ENCODE assay signal across 11 mouse cellular contexts in the genomic region with DNA sequence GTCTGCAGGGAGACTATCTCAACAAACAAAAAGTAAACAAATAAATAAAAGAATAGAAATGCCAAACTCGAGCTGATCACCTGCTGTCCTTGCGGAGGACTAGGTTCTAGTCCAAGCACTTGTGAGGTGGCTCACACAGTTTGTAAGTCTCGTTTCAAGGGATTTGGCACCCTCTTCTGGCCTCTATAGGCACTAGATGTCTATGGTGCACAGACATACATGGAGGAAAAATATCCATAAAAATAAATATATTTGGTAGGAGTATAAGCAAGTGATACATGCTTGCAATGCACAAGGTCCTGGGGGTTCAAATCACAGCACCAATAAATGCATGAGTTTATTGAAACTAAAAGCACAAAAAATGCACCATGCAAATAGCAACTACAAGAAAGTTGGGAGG. TPM values are rescaled to one million over a fixed set of nuclear protein-coding genes. Genes with fewer than 3 reads are reported as not detected.
A peak's percentile ranks its signal among the peaks of the same experiment; 100 is the strongest.
DNase-seq lines count a peak whose midpoint lies in the region; ATAC-seq and TF ChIP-seq lines count a peak whose summit lies in the region.
"Had no signal": no experiment of that assay in that cellular context is flagged by ENCODE, and none has a peak within 500 bp of the region (broad histone marks: within the 10 kb centered on the region; RNA-seq: fewer than 3 reads in every experiment).

No protein-coding gene starts in this region.

- no peaks in the 10 kb centered on the region for H3K79me2 ChIP-seq in CH12.LX (replicated peaks; ENCODE audit: control insufficient read depth, extremely low read depth, insufficient read depth, poor library complexity, severe bottlenecking)

- H3K27me3 ChIP-seq in hindbrain, postnatal 0 days (ENCODE audit: insufficient read depth, low read length), result no peaks in the 10 kb centered on the region
- no peaks in the 10 kb centered on the region for H3K27me3 ChIP-seq in hindbrain, embryonic 14.5 days (ENCODE audit: control insufficient read depth, insufficient read depth, low read length)
- H3K27me3 ChIP-seq in CH12.LX (replicated peaks), result no peaks in the 10 kb centered on the region
- H3K27me3 ChIP-seq: hindbrain, embryonic 15.5 days; midbrain, embryonic 12.5 days had no signal

- H3K36me3 ChIP-seq in hindbrain, postnatal 0 days (ENCODE audit: insufficient read depth, low read length), result no peaks in the 10 kb centered on the region
- H3K36me3 ChIP-seq in hindbrain, embryonic 14.5 days (replicated peaks; ENCODE audit: control insufficient read depth, insufficient read depth), result no peaks in the 10 kb centered on the region
- H3K36me3 ChIP-seq in CH12.LX (replicated peaks in 1 of 2; ENCODE audit: control insufficient read depth in 1 of 2, insufficient read depth in 1 of 2, low read length in 1 of 2), result peaks cover 0 to 3% of the 10 kb centered on the region in 2 experiments
- H3K36me3 ChIP-seq: hindbrain, embryonic 15.5 days had no signal

- no peaks in the 10 kb centered on the region for H3K4me1 ChIP-seq in hindbrain, postnatal 0 days (ENCODE audit: insufficient read depth, low read length)
- H3K4me1 ChIP-seq in hindbrain, embryonic 14.5 days (replicated peaks; ENCODE audit: control insufficient read depth, insufficient read depth, low read length), result no peaks in the 10 kb centered on the region
- H3K4me1 ChIP-seq in CH12.LX (ENCODE audit: control insufficient read depth in 1 of 2, insufficient read depth in 2 of 2), result peaks cover 7 to 11% of the 10 kb centered on the region in 2 experiments
- H3K4me1 ChIP-seq: hindbrain, embryonic 15.5 days; midbrain, embryonic 12.5 days had no signal

- H3K9ac ChIP-seq in hindbrain, postnatal 0 days (replicated peaks; ENCODE audit: low read length), result no peak overlapping the region
- no peak overlapping the region for H3K9ac ChIP-seq in hindbrain, embryonic 14.5 days
- H3K9ac ChIP-seq in CH12.LX (ENCODE audit: insufficient read depth, low read depth), result no peak overlapping the region
- H3K9ac ChIP-seq: hindbrain, embryonic 15.5 days; midbrain, embryonic 12.5 days had no signal

- in situ Hi-C loops in CH12.LX (cut with MboI; ENCODE audit: low pct_ligation_motif_present, low pct_unique_long_range_greater_than_20kb, low sequenced_read_pairs), result no loop called here

- H3K9me3 ChIP-seq in hindbrain, postnatal 0 days (ENCODE audit: low read length), result no peaks in the 10 kb centered on the region
- no peaks in the 10 kb centered on the region for H3K9me3 ChIP-seq in hindbrain, embryonic 14.5 days (ENCODE audit: control insufficient read depth, low read length)
- H3K9me3 ChIP-seq in CH12.LX (replicated peaks; ENCODE audit: low read length), result no peaks in the 10 kb centered on the region
- H3K9me3 ChIP-seq: hindbrain, embryonic 15.5 days; midbrain, embryonic 12.5 days had no signal

- no peak overlapping the region for H3K4me2 ChIP-seq in hindbrain, postnatal 0 days (ENCODE audit: low read depth, low read length)
- H3K4me2 ChIP-seq in hindbrain, embryonic 14.5 days (replicated peaks), result no peak overlapping the region
- H3K4me2 ChIP-seq in CH12.LX (ENCODE audit: insufficient read depth, low read depth, poor library complexity, severe bottlenecking), result no peak overlapping the region
- H3K4me2 ChIP-seq: hindbrain, embryonic 15.5 days; midbrain, embryonic 12.5 days had no signal

- TF ChIP-seq CTCF in hindbrain, postnatal 0 days (IDR thresholded peaks at IDR 0.05; ENCODE audit: low read depth), result peak; percentile 43; the same call in 1 of the 2 replicates
- peak; percentile 22 to 77; a peak in 2 of 4 replicates for TF ChIP-seq CTCF in CH12.LX (conservative IDR thresholded peaks at IDR 0.05 in 1 of 2, IDR thresholded peaks at IDR 0.05 in 1 of 2; ENCODE audit: low read depth in 2 of 2, low read length in 2 of 2)

- ATAC-seq in hindbrain, postnatal 0 days, result no peak
- no peak for ATAC-seq in hindbrain, embryonic 14.5 days (ENCODE audit: low FRiP score)
- ATAC-seq in erythroblast, adult 5-6 weeks (replicated peaks; ENCODE audit: low FRiP score, poor library complexity, severe bottlenecking), result no peak

- dilution Hi-C loops in CH12.LX (cut with MboI; ENCODE audit: extremely low pct_ligation_motif_present, extremely low pct_unique_long_range_greater_than_20kb, low sequenced_read_pairs), result no loop called here

- no peak for TF ChIP-seq POLR2A in CH12.LX (IDR thresholded peaks at IDR 0.05; ENCODE audit: low read depth, low read length)

- DNase-seq in hindbrain, postnatal 0 days (ENCODE audit: low spot score), result peak; percentile 52
- DNase-seq in hindbrain, embryonic 14.5 days (ENCODE audit: low spot score), result no peak
- DNase-seq in CH12.LX (ENCODE audit: extremely low read depth) (peak; percentile 49), NIH3T3 (ENCODE audit: low read depth) (peak; percentile 73)
- peak; percentile 45 for DNase-seq in kidney, postnatal 10 days
- DNase-seq in natural killer cell, adult 2 months (ENCODE audit: low spot score in 2 of 2), result no peak
- DNase-seq in spleen, postnatal 4 days (ENCODE audit: low spot score in 2 of 2), result no peak
- DNase-seq: cerebellum, adult 8-10 months had no signal

- no peak overlapping the region for H3K4me3 ChIP-seq in hindbrain, postnatal 0 days (ENCODE audit: low read length)
- H3K4me3 ChIP-seq in hindbrain, embryonic 14.5 days (replicated peaks; ENCODE audit: low read length), result no peak overlapping the region
- no peak overlapping the region for H3K4me3 ChIP-seq in CH12.LX (replicated peaks in 1 of 3; ENCODE audit: low read depth in 2 of 3, low read length in 2 of 3, poor library complexity in 1 of 3)
- H3K4me3 ChIP-seq: hindbrain, embryonic 15.5 days; midbrain, embryonic 12.5 days had no signal

- peak; percentile 82 for TF ChIP-seq RAD21 in CH12.LX (IDR thresholded peaks at IDR 0.05; ENCODE audit: low read depth, low read length)

- no peak overlapping the region for H3K27ac ChIP-seq in hindbrain, postnatal 0 days
- H3K27ac ChIP-seq in hindbrain, embryonic 14.5 days, result no peak overlapping the region
- no peak overlapping the region for H3K27ac ChIP-seq in CH12.LX (ENCODE audit: insufficient read depth, low read depth)
- H3K27ac ChIP-seq: hindbrain, embryonic 15.5 days; midbrain, embryonic 12.5 days had no signal

- no peak for TF ChIP-seq EP300 in CH12.LX (IDR thresholded peaks at IDR 0.05; ENCODE audit: low read length)

- 56% methylated on average over 3 of the region's 3 CpGs for WGBS in hindbrain, postnatal 0 days
- 62% methylated on average over 3 of the region's 3 CpGs for WGBS in hindbrain, embryonic 14.5 days

TF ChIP-seq in CH12.LX, 34 proteins besides CTCF, POLR2A, EP300 and RAD21:
- TF ChIP-seq JUND (conservative IDR thresholded peaks at IDR 0.05; ENCODE audit: low read depth, low read length) (no peak), SMC3 (IDR thresholded peaks at IDR 0.05; ENCODE audit: low read depth, low read length) (peak; percentile 75)

RNA-seq across cellular contexts. Expression of gene Depdc7, which starts 7.9 kb away (rescaled TPM):
- total RNA-seq in hindbrain, postnatal 0 days (2014; rRNA removed), result 1.3 and 1.8 TPM in 2 replicates
- 0.59 and 1.2 TPM in 2 replicates for polyA plus RNA-seq in hindbrain, postnatal 0 days (2015; fragmentation: Nextera tagmentation; extraction: Ambion mirVana)
- 1.6 TPM in 2 replicates for polyA plus RNA-seq in hindbrain, embryonic 14.5 days (2014; fragmentation: Nextera tagmentation; extraction: Ambion mirVana)
- 4.3 and 5.0 TPM in 2 replicates for total RNA-seq in CH12.LX (2012; rRNA removed)
- 0.32 and 1.00 TPM in 2 replicates for total RNA-seq in CH12.LX (2014; rRNA removed)
- 0.63 and 0.81 TPM in 2 replicates for polyA plus RNA-seq in CH12.LX (2012; ENCODE audit: insufficient read length, low read depth)
- 1.9 TPM in 1 of 2 replicates, not detected in the other for total RNA-seq in erythroblast, adult 5-6 weeks (2015; ENCODE audit: low replicate concordance)
- total RNA-seq in erythroblast, adult 5-6 weeks (2017; ENCODE audit: low replicate concordance), result 0.17 TPM in 1 of 2 replicates, not detected in the other

RNA-seq across cellular contexts. Expression of gene Pin1rt1, which starts 34.4 kb away (rescaled TPM):
- total RNA-seq in hindbrain, postnatal 0 days (2014; rRNA removed), result not detected in 2 replicates
- not detected in 2 replicates for polyA plus RNA-seq in hindbrain, postnatal 0 days (2015; fragmentation: Nextera tagmentation; extraction: Ambion mirVana)
- polyA plus RNA-seq in hindbrain, embryonic 14.5 days (2014; fragmentation: Nextera tagmentation; extraction: Ambion mirVana), result 0.35 TPM in 1 of 2 replicates, not detected in the other
- total RNA-seq in CH12.LX (2012; rRNA removed) (not detected in 2 replicates), CH12.LX (2014; rRNA removed) (not detected in 2 replicates)
- not detected in 2 replicates for polyA plus RNA-seq in CH12.LX (2012; ENCODE audit: insufficient read length, low read depth)
- total RNA-seq in erythroblast, adult 5-6 weeks (2015; ENCODE audit: low replicate concordance), result not detected in 2 replicates
- total RNA-seq in erythroblast, adult 5-6 weeks (2017; ENCODE audit: low replicate concordance), result not detected in 2 replicates
- polyA plus RNA-seq: midbrain, embryonic 12.5 days had no signal

RNA-seq across cellular contexts. Expression of gene Tcp11l1, which starts 38.6 kb away (rescaled TPM):
- total RNA-seq in hindbrain, postnatal 0 days (2014; rRNA removed), result 27.0 and 46.5 TPM in 2 replicates
- polyA plus RNA-seq in hindbrain, postnatal 0 days (2015; fragmentation: Nextera tagmentation; extraction: Ambion mirVana), result 64.2 and 69.6 TPM in 2 replicates
- 50.8 and 71.0 TPM in 2 replicates for polyA plus RNA-seq in hindbrain, embryonic 14.5 days (2014; fragmentation: Nextera tagmentation; extraction: Ambion mirVana)
- 10.1 and 11.7 TPM in 2 replicates for total RNA-seq in CH12.LX (2012; rRNA removed)
- total RNA-seq in CH12.LX (2014; rRNA removed), result 1.1 and 2.9 TPM in 2 replicates
- 3.6 and 3.8 TPM in 2 replicates for polyA plus RNA-seq in CH12.LX (2012; ENCODE audit: insufficient read length, low read depth)
- total RNA-seq in erythroblast, adult 5-6 weeks (2015; ENCODE audit: low replicate concordance), result 2.7 TPM in 1 of 2 replicates, not detected in the other
- 1.8 and 3.2 TPM in 2 replicates for total RNA-seq in erythroblast, adult 5-6 weeks (2017; ENCODE audit: low replicate concordance)

Comparison
In these comparisons a context has a peak if more than half of its experiments do, and no peak if none do; other contexts are left out.
1. DNase-seq: peak in hindbrain, postnatal 0 days (single experiment), CH12.LX (single experiment), NIH3T3 (single experiment) and kidney, postnatal 10 days (single experiment); none in hindbrain, embryonic 14.5 days (single experiment), natural killer cell, adult 2 months (0 of 2) and spleen, postnatal 4 days (0 of 2).